Comparison of ENCODE assay signal across 10 mouse cellular contexts in genomic region chr7:100215976-100216375, GRCm38 (mm10). TPM values are rescaled to one million over a fixed set of nuclear protein-coding genes. Genes with fewer than 3 reads are reported as not detected.
DNase-seq lines count a peak whose midpoint lies in the region; ATAC-seq and TF ChIP-seq lines count a peak whose summit lies in the region.
"Had no signal": no experiment of that assay in that cellular context is flagged by ENCODE, and none has a peak within 500 bp of the region (broad histone marks: within the 10 kb centered on the region; RNA-seq: fewer than 3 reads in every experiment).

No protein-coding gene starts in this region.

- no peak overlapping the region for H3K9ac ChIP-seq in kidney, postnatal 0 days (ENCODE audit: low read depth, low read length)
- no peak overlapping the region for H3K9ac ChIP-seq in forebrain, embryonic 15.5 days (replicated peaks)
- peak overlapping the region; percentile 26; the same call in 1 of the 2 replicates for H3K9ac ChIP-seq in hindbrain, embryonic 13.5 days
- peak overlapping the region; percentile 45; the same call in 1 of the 2 replicates for H3K9ac ChIP-seq in midbrain, embryonic 13.5 days (replicated peaks)

- peaks cover 5% of the 10 kb centered on the region for H3K4me1 ChIP-seq in kidney, postnatal 0 days (replicated peaks; ENCODE audit: insufficient read depth, low read length)
- peaks cover 3% of the 10 kb centered on the region; the same call in 1 of the 2 replicates for H3K4me1 ChIP-seq in forebrain, embryonic 15.5 days
- H3K4me1 ChIP-seq in hindbrain, embryonic 13.5 days (replicated peaks), result peaks cover 22% of the 10 kb centered on the region
- peaks cover 35% of the 10 kb centered on the region for H3K4me1 ChIP-seq in midbrain, embryonic 13.5 days (replicated peaks)

- H3K36me3 ChIP-seq in kidney, postnatal 0 days (ENCODE audit: insufficient read depth, low read length), result no peaks in the 10 kb centered on the region
- H3K36me3 ChIP-seq in forebrain, embryonic 15.5 days, result no peaks in the 10 kb centered on the region
- H3K36me3 ChIP-seq in hindbrain, embryonic 13.5 days, result no peaks in the 10 kb centered on the region
- H3K36me3 ChIP-seq in midbrain, embryonic 13.5 days, result no peaks in the 10 kb centered on the region

- peak overlapping the region; percentile 21; the same call in 1 of the 2 replicates for H3K4me2 ChIP-seq in kidney, postnatal 0 days (ENCODE audit: low read length)
- H3K4me2 ChIP-seq in forebrain, embryonic 15.5 days (replicated peaks), result peak overlapping the region; percentile 9; the same call in 1 of the 2 replicates
- H3K4me2 ChIP-seq in hindbrain, embryonic 13.5 days, result peak overlapping the region; percentile 42
- peak overlapping the region; percentile 27 for H3K4me2 ChIP-seq in midbrain, embryonic 13.5 days (replicated peaks)

- H3K27me3 ChIP-seq in kidney, postnatal 0 days (ENCODE audit: insufficient read depth, low read length), result no peaks in the 10 kb centered on the region
- no peaks in the 10 kb centered on the region for H3K27me3 ChIP-seq in forebrain, embryonic 15.5 days
- no peaks in the 10 kb centered on the region for H3K27me3 ChIP-seq in hindbrain, embryonic 13.5 days
- no peaks in the 10 kb centered on the region for H3K27me3 ChIP-seq in midbrain, embryonic 13.5 days

- no peak for ATAC-seq in kidney, postnatal 0 days (replicated peaks; ENCODE audit: low FRiP score, low read depth)
- ATAC-seq in forebrain, embryonic 15.5 days (replicated peaks), result no peak
- no peak for ATAC-seq in hindbrain, embryonic 13.5 days (ENCODE audit: low FRiP score)
- 0 out of 2 replicates have a peak, but pooled peaks have one; percentile 5 for ATAC-seq in midbrain, embryonic 13.5 days

- no peak overlapping the region for H3K27ac ChIP-seq in kidney, postnatal 0 days
- H3K27ac ChIP-seq in forebrain, embryonic 15.5 days (replicated peaks), result no peak overlapping the region; the same call in 1 of the 2 replicates
- H3K27ac ChIP-seq in hindbrain, embryonic 13.5 days, result peak overlapping the region; percentile 68
- H3K27ac ChIP-seq in midbrain, embryonic 13.5 days, result peak overlapping the region; percentile 81

- WGBS in kidney, postnatal 0 days, result 15% methylated on average over 10 of the region's 10 CpGs
- WGBS in forebrain, embryonic 15.5 days, result 37% methylated on average over 10 of the region's 10 CpGs
- WGBS in hindbrain, embryonic 13.5 days, result 21% methylated on average over 10 of the region's 10 CpGs
- WGBS in midbrain, embryonic 13.5 days, result 18% methylated on average over 10 of the region's 10 CpGs

- no peaks in the 10 kb centered on the region for H3K9me3 ChIP-seq in kidney, postnatal 0 days (replicated peaks; ENCODE audit: low read length)
- H3K9me3 ChIP-seq in forebrain, embryonic 15.5 days, result no peaks in the 10 kb centered on the region
- H3K9me3 ChIP-seq in hindbrain, embryonic 13.5 days, result no peaks in the 10 kb centered on the region
- no peaks in the 10 kb centered on the region for H3K9me3 ChIP-seq in midbrain, embryonic 13.5 days

- peak; percentile 67 for DNase-seq in kidney, postnatal 0 days (ENCODE audit: low spot score)
- no peak for DNase-seq in kidney, adult 18-20 months
- DNase-seq in urinary bladder, postnatal 36 days (ENCODE audit: low spot score in 2 of 2), result no peak
- no peak for DNase-seq in layer of hippocampus, adult 8-10 months (ENCODE audit: low spot score in 2 of 2)
- DNase-seq in retina, postnatal 1 day, result no peak
- DNase-seq: adrenal gland, adult 8-10 months; heart, postnatal 10 days had no signal

- no peak for TF ChIP-seq CTCF in kidney, postnatal 0 days (IDR thresholded peaks at IDR 0.05; ENCODE audit: low read depth)

- H3K4me3 ChIP-seq in kidney, postnatal 0 days (replicated peaks; ENCODE audit: low read depth, low read length), result no peak overlapping the region
- no peak overlapping the region for H3K4me3 ChIP-seq in forebrain, embryonic 15.5 days
- 0 out of 2 replicates have a peak overlapping the region, but pooled peaks have one; percentile 1 for H3K4me3 ChIP-seq in hindbrain, embryonic 13.5 days
- H3K4me3 ChIP-seq in midbrain, embryonic 13.5 days (replicated peaks), result no peak overlapping the region

RNA-seq across cellular contexts. Expression of gene Pgm2l1, which starts 11.2 kb away (rescaled TPM):
- polyA plus RNA-seq in kidney, postnatal 0 days (2015; fragmentation: Nextera tagmentation; extraction: Ambion mirVana), result 2.4 and 2.5 TPM in 2 replicates
- polyA plus RNA-seq in forebrain, embryonic 15.5 days (2015; fragmentation: Nextera tagmentation; extraction: Ambion mirVana), result 13.5 and 14.5 TPM in 2 replicates
- 21.0 and 21.4 TPM in 2 replicates for polyA plus RNA-seq in hindbrain, embryonic 13.5 days (2015; fragmentation: Nextera tagmentation; extraction: Ambion mirVana)
- polyA plus RNA-seq in midbrain, embryonic 13.5 days (2015; fragmentation: Nextera tagmentation; extraction: Ambion mirVana), result 21.3 and 22.9 TPM in 2 replicates
- 100 to 1,000 TPM; 224 to 279 (median 240) TPM for total RNA-seq in layer of hippocampus, adult 8-10 months (2022)

RNA-seq across cellular contexts. Expression of gene Kcne3, which starts 39.7 kb away (rescaled TPM):
- 2.3 and 2.6 TPM in 2 replicates for polyA plus RNA-seq in kidney, postnatal 0 days (2015; fragmentation: Nextera tagmentation; extraction: Ambion mirVana)
- polyA plus RNA-seq in forebrain, embryonic 15.5 days (2015; fragmentation: Nextera tagmentation; extraction: Ambion mirVana), result 0.66 and 1.0 TPM in 2 replicates
- polyA plus RNA-seq in hindbrain, embryonic 13.5 days (2015; fragmentation: Nextera tagmentation; extraction: Ambion mirVana), result 0.58 and 0.66 TPM in 2 replicates
- 1.2 and 1.7 TPM in 2 replicates for polyA plus RNA-seq in midbrain, embryonic 13.5 days (2015; fragmentation: Nextera tagmentation; extraction: Ambion mirVana)
- total RNA-seq in layer of hippocampus, adult 8-10 months (2022), result 1 to 10 TPM in 1 of 4 experiments, under 1 TPM in 1, not detected in 2; 0.45 to 1.3 TPM

RNA-seq across cellular contexts. Expression of gene Lipt2, which starts 56.9 kb away (rescaled TPM):
- 19.7 and 20.1 TPM in 2 replicates for polyA plus RNA-seq in kidney, postnatal 0 days (2015; fragmentation: Nextera tagmentation; extraction: Ambion mirVana)
- polyA plus RNA-seq in forebrain, embryonic 15.5 days (2015; fragmentation: Nextera tagmentation; extraction: Ambion mirVana), result 17.8 and 21.4 TPM in 2 replicates
- polyA plus RNA-seq in hindbrain, embryonic 13.5 days (2015; fragmentation: Nextera tagmentation; extraction: Ambion mirVana), result 16.3 and 17.3 TPM in 2 replicates
- polyA plus RNA-seq in midbrain, embryonic 13.5 days (2015; fragmentation: Nextera tagmentation; extraction: Ambion mirVana), result 14.6 and 16.6 TPM in 2 replicates
- 1 to 10 TPM; 3.3 to 5.2 (median 3.9) TPM for total RNA-seq in layer of hippocampus, adult 8-10 months (2022)

Comparison
In these comparisons a context has a peak if more than half of its experiments do, and no peak if none do; other contexts are left out.
1. H3K27ac ChIP-seq: peak in hindbrain, embryonic 13.5 days (single experiment) and midbrain, embryonic 13.5 days (single experiment); none in kidney, postnatal 0 days (single experiment) and forebrain, embryonic 15.5 days (single experiment).
2. H3K9ac ChIP-seq: peak in hindbrain, embryonic 13.5 days (single experiment) and midbrain, embryonic 13.5 days (single experiment); none in kidney, postnatal 0 days (single experiment) and forebrain, embryonic 15.5 days (single experiment).
3. Peak in every context shown above with its lines, with median percentiles within 50 percentile points of each other: H3K4me2 ChIP-seq.